Mouse (Mus musculus): ENCODE measurements around the gene Gucy1b2.

Gucy1b2 gene

DNA sequence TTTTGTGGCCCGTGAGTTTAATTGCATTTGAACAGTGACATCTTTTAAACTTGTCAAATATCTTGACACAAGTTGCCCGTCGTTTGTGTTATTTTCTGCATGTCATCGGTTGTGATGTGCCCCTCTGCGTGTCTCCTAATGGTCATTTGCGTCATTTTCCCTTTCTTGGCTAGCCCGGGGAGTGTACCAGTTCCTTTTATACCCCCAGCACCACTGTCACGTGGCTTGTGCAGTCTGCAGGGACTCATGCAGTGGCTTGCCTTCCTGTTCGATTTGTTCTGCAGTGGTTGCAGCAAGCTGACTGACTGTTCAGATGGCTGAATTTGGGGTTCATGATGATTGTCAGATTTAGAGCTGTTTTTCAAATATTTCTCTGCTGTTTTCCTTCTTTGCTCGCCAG, 82.1 kb downstream of the Gucy1b2 start:
- ATAC-seq (ENCODE audit: low TSS enrichment), result no peak

DNA sequence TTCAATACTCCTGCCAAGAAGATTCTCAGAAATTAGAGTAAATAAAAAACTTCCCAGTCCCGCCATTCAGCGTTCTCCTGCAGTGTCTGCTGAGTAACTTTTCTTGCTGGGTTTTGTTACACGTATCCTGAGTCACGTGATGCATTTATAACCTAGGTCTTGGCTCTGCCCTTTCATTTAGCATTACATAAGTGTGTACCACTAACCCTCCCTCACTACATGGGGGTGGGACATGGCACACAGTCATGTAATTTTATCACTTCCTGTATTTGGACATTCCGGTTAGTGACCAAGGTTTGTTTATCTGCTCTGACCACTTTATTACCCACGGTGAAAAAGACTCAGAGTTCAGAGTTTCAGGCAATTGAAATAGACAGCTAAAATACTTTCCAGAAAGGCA, 85.3 kb downstream of the Gucy1b2 start:
- ATAC-seq (ENCODE audit: low TSS enrichment), result no peak

DNA sequence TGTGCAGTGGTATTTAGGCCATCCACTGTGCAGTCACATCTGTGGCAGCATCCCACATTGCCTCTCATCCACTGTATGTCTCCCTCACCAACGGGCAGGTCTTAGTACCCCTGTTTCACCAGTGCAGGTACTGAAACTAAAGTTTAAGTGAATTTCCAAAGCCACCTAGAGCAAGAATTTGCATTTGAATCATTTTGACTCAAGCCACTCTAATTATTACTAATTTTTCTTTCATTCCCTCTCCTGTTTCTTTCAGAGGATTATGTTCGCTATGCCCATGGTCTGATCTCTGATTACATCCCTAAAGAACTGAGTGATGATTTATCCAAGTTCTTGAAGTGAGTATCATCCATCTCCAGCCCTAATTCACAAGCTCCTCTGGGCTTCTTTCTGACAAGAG, 92.3 kb downstream of the Gucy1b2 start:
- no peak for ATAC-seq (ENCODE audit: low TSS enrichment)

- ATAC-seq (ENCODE audit: low TSS enrichment), result no peak
These were observed 94.7 kb downstream of the Gucy1b2 start for GRCm38 (mm10) chr14:62361263-62361980.

- ATAC-seq (ENCODE audit: low TSS enrichment), result no peak
These were observed 100.9 kb downstream of the Gucy1b2 start for GRCm38 (mm10) chr14:62355201-62355600.

GRCm38 (mm10) chr14:62353793-62354192, 102.3 kb downstream of the Gucy1b2 start:
- no peak for ATAC-seq (ENCODE audit: low TSS enrichment)

DNA sequence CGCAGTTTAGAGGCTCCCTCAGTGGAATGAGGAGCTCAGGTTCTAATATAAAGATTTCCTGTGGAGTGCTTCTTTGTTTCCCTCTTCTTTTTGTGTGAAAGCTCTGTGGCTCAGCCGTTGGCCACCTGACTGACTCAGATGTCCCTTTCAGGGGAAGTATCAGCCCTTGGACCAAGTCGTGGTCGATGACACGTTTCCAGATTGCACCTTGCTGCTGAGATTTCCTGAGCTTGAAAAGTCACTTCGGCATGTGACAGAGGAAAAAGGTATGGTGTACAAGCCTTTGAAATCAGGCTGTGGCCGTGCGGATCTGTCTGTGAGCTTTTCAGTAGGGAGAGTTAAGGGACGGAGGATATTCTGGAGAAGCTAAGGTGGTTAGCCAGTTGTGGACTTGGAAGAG, 102.7 kb downstream of the Gucy1b2 start:
- ATAC-seq (ENCODE audit: low TSS enrichment), result no peak

DNA sequence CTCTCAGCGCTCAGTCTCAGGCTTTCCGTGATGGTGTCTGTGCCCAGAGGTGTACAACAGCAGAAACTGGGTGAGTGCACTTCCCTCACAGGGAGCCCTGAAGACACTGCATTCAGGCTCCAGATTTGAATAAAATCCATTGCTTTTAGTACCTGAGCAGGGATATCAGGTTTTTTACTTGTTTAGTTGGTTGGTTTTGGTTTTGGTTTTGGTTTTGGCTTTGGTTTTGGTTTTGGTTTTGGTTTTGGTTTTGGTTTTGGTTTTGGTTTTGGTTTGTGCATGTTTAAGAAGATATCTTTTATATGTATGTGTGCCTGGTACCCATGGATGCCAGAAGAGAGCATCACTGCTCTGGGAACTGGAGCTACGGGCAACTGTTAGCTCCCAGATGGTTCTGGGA, 105.2 kb downstream of the Gucy1b2 start:
- no peak for ATAC-seq (ENCODE audit: low TSS enrichment)

GRCm38 (mm10) chr14:62350186-62350585, 105.9 kb downstream of the Gucy1b2 start:
- ATAC-seq (ENCODE audit: low TSS enrichment), result no peak

DNA sequence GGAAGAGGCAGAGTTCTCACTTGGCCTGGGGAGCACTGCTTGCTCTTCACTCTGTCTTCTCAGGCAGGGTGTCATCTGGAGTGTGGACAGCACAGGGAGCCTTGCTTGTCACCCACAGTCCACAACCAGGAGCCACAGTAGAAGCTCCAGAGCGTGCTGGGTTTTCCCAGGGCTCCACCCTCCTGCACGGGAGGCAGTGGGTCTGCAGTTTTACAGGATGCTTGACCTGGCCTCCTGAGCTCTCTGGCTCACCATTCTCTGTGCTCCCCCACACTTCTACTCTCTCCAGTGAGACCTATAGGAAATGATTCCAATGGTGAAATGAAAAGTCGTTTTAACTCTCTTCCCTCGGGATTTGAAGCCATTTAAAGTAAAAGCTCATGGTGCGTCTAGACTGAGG, 106.3 kb downstream of the Gucy1b2 start:
- no peak for ATAC-seq (ENCODE audit: low TSS enrichment)

- no peak for ATAC-seq (ENCODE audit: low TSS enrichment)
These were observed 109.0 kb downstream of the Gucy1b2 start for GRCm38 (mm10) chr14:62347103-62347502.

- no peak for ATAC-seq (ENCODE audit: low TSS enrichment)
These were observed 109.5 kb downstream of the Gucy1b2 start for GRCm38 (mm10) chr14:62346570-62346969.
